Mouse (Mus musculus): Measurements from ENCODE around the gene Gm3512.
"Not testable (repeated sequence)": the region's sequence is repeated elsewhere in the genome, so short reads cannot be mapped to it uniquely, and the experiment has no call there.

- not testable (repeated sequence) for TF ChIP-seq CTCF (IDR thresholded peaks at IDR 0.05; ENCODE audit: insufficient read depth, low read length); POLR2A (IDR thresholded peaks at IDR 0.05; ENCODE audit: borderline replicate concordance, extremely low read depth, low read depth, low read length)
Observed at GRCm38 (mm10) chr14:7125312-7125711, 49.0 kb downstream of the Gm3512 start, which contains the start of gene Gm6676.

Measured in lung, adult 2 months (tissue).